ENCODE assay signal across 9 mouse cellular contexts in genomic region chr10:76873948-76874347, GRCm38 (mm10).
A peak's percentile ranks its signal among the peaks of the same experiment; 100 is the strongest.
DNase-seq lines count a peak whose midpoint lies in the region; ATAC-seq and TF ChIP-seq lines count a peak whose summit lies in the region.
"Had no signal": no experiment of that assay in that cellular context is flagged by ENCODE, and none has a peak within 500 bp of the region (broad histone marks: within the 10 kb centered on the region; RNA-seq: fewer than 3 reads in every experiment).

No protein-coding gene starts in this region.

- ATAC-seq in forebrain, embryonic 14.5 days, result no peak
- no peak for ATAC-seq in forebrain, embryonic 13.5 days
- ATAC-seq in lung, embryonic 16.5 days (ENCODE audit: low read depth), result 0 out of 2 replicates have a peak, but pooled peaks have one; percentile 15
- ATAC-seq in forebrain, embryonic 11.5 days (replicated peaks; ENCODE audit: low FRiP score), result no peak
- no peak for ATAC-seq in midbrain, embryonic 13.5 days

- no peak overlapping the region for H3K4me2 ChIP-seq in forebrain, embryonic 14.5 days (ENCODE audit: low read length)
- H3K4me2 ChIP-seq in forebrain, embryonic 13.5 days, result no peak overlapping the region
- H3K4me2 ChIP-seq in lung, embryonic 16.5 days (ENCODE audit: low read depth, low read length), result no peak overlapping the region
- no peak overlapping the region for H3K4me2 ChIP-seq in forebrain, embryonic 11.5 days (ENCODE audit: low read depth, low read length, severe bottlenecking)
- no peak overlapping the region for H3K4me2 ChIP-seq in midbrain, embryonic 13.5 days (replicated peaks)

- no peak for TF ChIP-seq POLR2A in lung, adult 2 months (IDR thresholded peaks at IDR 0.05; ENCODE audit: borderline replicate concordance, extremely low read depth, low read depth, low read length)

- no peak for TF ChIP-seq CTCF in lung, adult 2 months (IDR thresholded peaks at IDR 0.05; ENCODE audit: insufficient read depth, low read length)

- H3K27me3 ChIP-seq in forebrain, embryonic 14.5 days (replicated peaks; ENCODE audit: control insufficient read depth, insufficient read depth, low read length), result no peaks in the 10 kb centered on the region
- H3K27me3 ChIP-seq in forebrain, embryonic 13.5 days, result no peaks in the 10 kb centered on the region
- H3K27me3 ChIP-seq in lung, embryonic 16.5 days (ENCODE audit: control insufficient read depth, insufficient read depth, low read depth, low read length), result no peaks in the 10 kb centered on the region
- no peaks in the 10 kb centered on the region for H3K27me3 ChIP-seq in forebrain, embryonic 11.5 days (ENCODE audit: control insufficient read depth, insufficient read depth, low read length)
- H3K27me3 ChIP-seq in midbrain, embryonic 13.5 days, result no peaks in the 10 kb centered on the region

- H3K9me3 ChIP-seq in forebrain, embryonic 14.5 days (replicated peaks; ENCODE audit: control insufficient read depth, low read length), result no peaks in the 10 kb centered on the region
- no peaks in the 10 kb centered on the region for H3K9me3 ChIP-seq in forebrain, embryonic 13.5 days (replicated peaks)
- H3K9me3 ChIP-seq in lung, embryonic 16.5 days (ENCODE audit: control insufficient read depth, low read length), result no peaks in the 10 kb centered on the region
- H3K9me3 ChIP-seq in forebrain, embryonic 11.5 days (ENCODE audit: control insufficient read depth, low read length), result no peaks in the 10 kb centered on the region
- H3K9me3 ChIP-seq in midbrain, embryonic 13.5 days, result no peaks in the 10 kb centered on the region

- H3K27ac ChIP-seq in forebrain, embryonic 14.5 days (ENCODE audit: low read depth, low read length), result no peak overlapping the region
- H3K27ac ChIP-seq in forebrain, embryonic 13.5 days, result no peak overlapping the region
- H3K27ac ChIP-seq in lung, embryonic 16.5 days (ENCODE audit: low read length), result no peak overlapping the region
- no peak overlapping the region for H3K27ac ChIP-seq in forebrain, embryonic 11.5 days (ENCODE audit: low read depth, low read length)
- no peak overlapping the region for H3K27ac ChIP-seq in midbrain, embryonic 13.5 days

- 84% methylated on average over 10 of the region's 10 CpGs for WGBS in forebrain, embryonic 14.5 days
- 86% methylated on average over 10 of the region's 10 CpGs for WGBS in forebrain, embryonic 13.5 days
- 60% methylated on average over 10 of the region's 10 CpGs for WGBS in lung, embryonic 16.5 days
- 40% methylated on average over 10 of the region's 10 CpGs for WGBS in lung, adult 2 months
- 94% methylated on average over 10 of the region's 10 CpGs for WGBS in forebrain, embryonic 11.5 days
- 93% methylated on average over 10 of the region's 10 CpGs for WGBS in midbrain, embryonic 13.5 days

- no peak overlapping the region for H3K9ac ChIP-seq in forebrain, embryonic 14.5 days (ENCODE audit: low read length)
- H3K9ac ChIP-seq in forebrain, embryonic 13.5 days, result no peak overlapping the region
- no peak overlapping the region for H3K9ac ChIP-seq in lung, embryonic 16.5 days (ENCODE audit: low read length)
- H3K9ac ChIP-seq in forebrain, embryonic 11.5 days (ENCODE audit: low read length), result no peak overlapping the region
- H3K9ac ChIP-seq in midbrain, embryonic 13.5 days (replicated peaks), result no peak overlapping the region

- H3K4me1 ChIP-seq in forebrain, embryonic 14.5 days (ENCODE audit: control insufficient read depth, insufficient read depth, low read length), result no peaks in the 10 kb centered on the region
- H3K4me1 ChIP-seq in forebrain, embryonic 13.5 days, result no peaks in the 10 kb centered on the region
- 0 out of 2 replicates have a peak, but pooled peaks cover 3% of the 10 kb centered on the region for H3K4me1 ChIP-seq in lung, embryonic 16.5 days (replicated peaks; ENCODE audit: control insufficient read depth, insufficient read depth, low read length)
- peaks cover 3% of the 10 kb centered on the region; the same call in 1 of the 2 replicates for H3K4me1 ChIP-seq in lung, adult 2 months (ENCODE audit: control insufficient read depth, insufficient read depth, low read length)
- no peaks in the 10 kb centered on the region for H3K4me1 ChIP-seq in forebrain, embryonic 11.5 days (replicated peaks; ENCODE audit: control insufficient read depth, insufficient read depth, low read length)
- H3K4me1 ChIP-seq in midbrain, embryonic 13.5 days (replicated peaks), result peaks cover 5% of the 10 kb centered on the region; the same call in 1 of the 2 replicates

- H3K4me3 ChIP-seq in forebrain, embryonic 14.5 days (ENCODE audit: low read depth, low read length), result no peak overlapping the region
- H3K4me3 ChIP-seq in forebrain, embryonic 13.5 days, result no peak overlapping the region
- H3K4me3 ChIP-seq in lung, embryonic 16.5 days (ENCODE audit: low read length), result no peak overlapping the region
- no peak overlapping the region for H3K4me3 ChIP-seq in lung, adult 2 months (replicated peaks; ENCODE audit: extremely low read depth, low read depth, low read length)
- H3K4me3 ChIP-seq in forebrain, embryonic 11.5 days (ENCODE audit: low read depth, low read length), result no peak overlapping the region
- no peak overlapping the region for H3K4me3 ChIP-seq in midbrain, embryonic 13.5 days (replicated peaks)

- H3K36me3 ChIP-seq in forebrain, embryonic 14.5 days (ENCODE audit: control insufficient read depth, insufficient read depth, low read length), result no peaks in the 10 kb centered on the region
- H3K36me3 ChIP-seq in forebrain, embryonic 13.5 days (ENCODE audit: poor library complexity, severe bottlenecking), result no peaks in the 10 kb centered on the region
- no peaks in the 10 kb centered on the region for H3K36me3 ChIP-seq in lung, embryonic 16.5 days (ENCODE audit: control insufficient read depth, insufficient read depth, low read length)
- no peaks in the 10 kb centered on the region for H3K36me3 ChIP-seq in forebrain, embryonic 11.5 days (ENCODE audit: control insufficient read depth, insufficient read depth, low read length)
- no peaks in the 10 kb centered on the region for H3K36me3 ChIP-seq in midbrain, embryonic 13.5 days

- peak; percentile 4 for DNase-seq in forebrain, embryonic 14.5 days (ENCODE audit: low spot score)
- no peak for DNase-seq in lung, adult 2 months
- peak; percentile 66 for DNase-seq in fibroblast of lung, adult 2 months (ENCODE audit: low read depth)
- peak; percentile 52 for DNase-seq in right cerebral cortex, postnatal 25 days
- no peak for DNase-seq in forebrain, embryonic 11.5 days (ENCODE audit: low spot score)
- DNase-seq: gastrocnemius, postnatal 25 days had no signal

Comparison
In these comparisons a context has a peak if more than half of its experiments do, and no peak if none do; other contexts are left out.
1. DNase-seq: peak in forebrain, embryonic 14.5 days (single experiment), fibroblast of lung, adult 2 months (single experiment) and right cerebral cortex, postnatal 25 days (single experiment); none in lung, adult 2 months (single experiment) and forebrain, embryonic 11.5 days (single experiment).